Mouse (Mus musculus) lung, adult 2 months (tissue): Measurements from ENCODE around the gene Cdh4.

Experiments used
- CTCF ChIP-seq: fragments of 200-500 bp; IDR thresholded peaks from 2 replicates; pipeline ENCODE4 v1.5.1; 2011; ENCODE audit warnings: mild to moderate bottlenecking, low read length, control low read depth; ENCODE audit not compliant: insufficient read depth
- POLR2A ChIP-seq: fragments of 200-500 bp; IDR thresholded peaks from 2 replicates; pipeline ENCODE4 v1.6.1; 2011; ENCODE audit warnings: low read depth, mild to moderate bottlenecking, control low read depth, low read length, borderline replicate concordance; ENCODE audit errors: extremely low read depth

DNA sequence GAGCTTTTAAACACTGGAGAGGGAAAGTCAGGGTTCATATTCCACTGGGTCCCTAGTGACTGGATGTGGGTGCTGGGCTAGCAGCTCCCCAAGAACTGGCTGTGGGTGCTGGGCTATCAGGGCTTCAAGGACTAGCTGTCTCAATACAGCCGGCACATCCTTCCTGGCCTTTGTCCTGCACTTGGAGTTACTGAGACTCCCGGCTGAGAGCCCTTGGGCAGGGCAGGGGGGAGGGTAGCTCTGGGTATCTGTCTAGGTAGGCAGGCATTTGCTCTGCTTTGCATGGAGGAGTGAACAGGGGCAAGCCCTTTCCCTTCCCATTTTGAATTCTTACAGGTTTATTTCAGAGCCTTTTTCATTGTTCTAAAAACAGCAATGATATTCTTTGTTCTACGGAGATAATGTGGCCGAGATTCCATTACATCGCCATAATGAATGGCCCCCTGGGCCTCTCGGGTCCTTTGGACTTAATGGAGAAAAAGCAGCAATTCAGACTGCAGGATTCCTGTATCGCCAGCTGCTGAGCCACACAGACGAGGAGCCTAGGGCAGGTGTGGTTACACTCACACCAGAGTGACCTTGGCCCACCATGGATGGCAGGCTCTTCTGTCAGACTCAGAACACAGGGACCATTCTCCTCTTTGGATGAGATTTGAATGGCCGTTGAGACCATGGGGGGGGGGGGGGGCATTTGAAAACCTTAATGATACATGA is 97.5 kb downstream of the Cdh4 start:
- TF ChIP-seq POLR2A (no peak), CTCF (no peak)
